Mouse (Mus musculus) ovary, postnatal 36 days (tissue): ENCODE data around the gene Wdtc1.

Source experiments
- DNase-seq: peaks from one replicate; pipeline ENCODE4 v3.0.0; 2022; ENCODE audit warnings: low spot score, mixed read lengths

The Wdtc1 gene

DNA sequence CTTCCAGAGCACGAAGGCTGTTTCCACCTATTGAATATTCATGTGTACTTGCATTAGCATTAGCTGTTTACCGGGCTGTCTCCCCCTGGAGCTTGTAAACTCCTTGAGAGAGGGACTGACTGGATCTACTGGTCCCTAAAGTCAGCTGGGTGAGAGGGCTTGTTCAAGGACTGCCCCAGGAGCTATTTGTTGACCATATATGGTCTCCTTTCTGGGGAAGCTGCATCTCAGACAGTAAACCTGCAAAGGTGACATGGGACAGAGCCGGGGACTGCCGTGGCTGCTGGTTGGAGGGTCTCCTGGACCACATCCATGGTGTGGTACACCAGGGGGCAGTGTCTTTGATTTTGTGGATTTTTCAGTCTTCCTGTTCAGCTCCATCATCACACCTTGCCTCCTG is 70.6 kb downstream of the Wdtc1 start:
- DNase-seq, result no peak

GRCm38 (mm10) chr4:133281951-133282481 is 71.3 kb downstream of the Wdtc1 start:
- no peak for DNase-seq

DNA sequence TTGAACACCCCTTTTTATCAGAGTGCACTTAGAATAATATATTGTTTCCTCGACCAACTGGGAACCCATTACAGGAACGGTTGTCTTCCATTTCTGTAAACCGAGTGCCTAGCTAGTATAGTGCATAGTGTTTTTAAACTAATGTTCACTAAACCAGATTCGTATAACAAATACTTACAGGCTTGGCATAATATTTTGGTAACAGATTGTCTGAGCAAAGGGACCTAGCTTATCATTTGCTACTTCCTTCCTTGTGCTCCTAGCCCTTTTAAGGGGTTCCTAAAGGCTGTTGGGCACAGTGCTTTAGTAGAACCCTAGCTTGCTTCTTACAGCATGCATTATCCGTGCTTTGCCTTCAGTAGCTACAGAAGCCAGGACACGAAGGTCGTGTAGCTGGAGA is 71.8 kb downstream of the Wdtc1 start:
- DNase-seq, result no peak

DNA sequence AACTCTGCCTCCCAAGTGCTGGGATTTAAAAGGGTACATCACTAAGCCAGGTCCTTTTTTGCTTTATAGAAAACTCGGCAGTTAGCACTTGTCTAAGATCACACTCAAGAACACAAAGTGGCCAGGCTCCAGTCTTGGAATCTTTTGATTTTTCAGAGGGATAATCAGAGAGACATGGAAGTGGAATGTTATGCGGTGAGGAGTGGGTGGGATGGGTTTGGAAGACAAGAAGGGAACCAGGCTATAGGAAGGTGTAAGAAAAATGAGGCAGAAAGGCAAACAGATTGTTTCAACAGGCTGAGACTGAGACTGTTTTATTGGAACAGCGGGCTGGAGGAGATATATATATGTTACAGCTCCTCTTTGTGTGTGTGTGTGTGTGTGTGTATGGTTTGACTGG is 74.8 kb downstream of the Wdtc1 start:
- no peak for DNase-seq

GRCm38 (mm10) chr4:133278067-133278466 is 75.2 kb downstream of the Wdtc1 start:
- DNase-seq, result no peak

GRCm38 (mm10) chr4:133277104-133278026 is 75.9 kb downstream of the Wdtc1 start, which contains the start of gene Tmem222:
Gene Tmem222, minus strand, starts transcription at chr4:133277792.
- peak; percentile 95 for DNase-seq

GRCm38 (mm10) chr4:133270929-133271328 is 82.4 kb downstream of the Wdtc1 start:
- no peak for DNase-seq

GRCm38 (mm10) chr4:133269596-133269995 is 83.7 kb downstream of the Wdtc1 start:
- peak; percentile 52 for DNase-seq

GRCm38 (mm10) chr4:133268931-133269330 is 84.3 kb downstream of the Wdtc1 start:
- no peak for DNase-seq

DNA sequence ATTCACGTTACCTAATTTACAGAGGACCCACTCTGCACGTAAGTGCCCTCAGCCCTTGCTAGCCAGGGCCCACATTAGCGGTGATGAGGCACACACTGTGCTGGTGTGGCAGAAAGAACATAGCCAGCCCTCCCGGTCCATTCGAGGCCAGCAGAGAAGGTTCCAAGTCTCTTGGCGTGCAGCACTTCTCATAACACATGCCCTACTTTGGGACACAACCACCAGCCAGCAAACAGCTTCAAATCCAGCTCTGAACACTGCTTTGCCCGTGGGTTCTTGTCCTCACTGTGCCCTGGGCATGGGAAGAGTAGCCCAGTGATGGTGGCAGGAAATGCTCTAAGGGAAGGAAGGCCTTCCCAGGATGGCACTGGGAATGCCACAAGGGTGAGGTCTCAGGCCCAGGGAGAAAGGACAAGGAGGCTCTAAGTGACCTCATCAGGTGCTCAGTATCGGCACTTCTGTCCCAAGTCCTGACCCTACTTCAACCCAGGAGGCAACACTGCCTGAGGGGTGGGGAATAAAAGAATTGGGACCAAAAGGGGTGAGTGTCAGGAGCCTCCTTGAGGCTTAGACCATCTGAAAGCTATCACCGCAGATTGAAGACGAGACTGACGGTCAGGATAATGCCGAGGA is 86.9 kb downstream of the Wdtc1 start:
- no peak for DNase-seq

DNA sequence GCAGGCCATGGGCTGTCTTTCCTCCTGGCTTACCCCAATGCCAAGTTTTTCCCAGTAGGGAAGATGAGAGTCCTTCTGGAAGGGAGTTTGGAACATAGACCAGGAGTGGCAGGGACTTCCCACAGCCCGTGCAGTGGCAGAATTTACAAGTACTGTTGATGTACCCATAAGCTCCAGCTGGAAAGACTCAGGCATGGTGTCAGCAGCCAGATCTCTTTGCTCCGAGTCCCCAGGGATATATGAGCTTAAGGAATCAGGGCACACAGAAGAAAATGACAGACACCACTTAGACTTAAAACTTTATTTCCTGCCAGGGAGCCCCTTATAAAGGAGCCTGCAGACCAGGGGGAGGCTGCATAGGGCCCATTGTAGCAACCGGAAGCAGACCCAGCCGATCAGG is 87.5 kb downstream of the Wdtc1 start:
- DNase-seq, result no peak

DNA sequence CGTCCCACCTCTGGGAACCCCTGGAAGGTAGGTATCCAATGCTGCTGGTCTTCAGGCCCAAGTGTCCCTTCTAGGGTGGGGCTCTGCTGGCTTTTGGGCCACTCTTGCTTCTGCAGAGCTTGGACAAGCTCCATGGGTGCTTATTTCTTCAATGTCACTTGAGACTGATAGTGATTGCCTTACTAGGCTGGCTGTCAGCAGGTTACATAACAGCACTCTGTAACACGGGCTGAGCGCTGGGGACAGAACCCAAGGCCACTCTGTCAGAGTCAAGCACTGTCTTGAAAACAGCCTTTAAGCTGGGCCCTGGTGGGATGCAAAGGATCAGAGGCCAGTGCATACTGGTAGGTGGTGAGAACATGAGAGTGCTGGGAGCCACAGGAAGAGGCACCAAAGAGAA is 88.0 kb downstream of the Wdtc1 start:
- DNase-seq, result no peak

DNA sequence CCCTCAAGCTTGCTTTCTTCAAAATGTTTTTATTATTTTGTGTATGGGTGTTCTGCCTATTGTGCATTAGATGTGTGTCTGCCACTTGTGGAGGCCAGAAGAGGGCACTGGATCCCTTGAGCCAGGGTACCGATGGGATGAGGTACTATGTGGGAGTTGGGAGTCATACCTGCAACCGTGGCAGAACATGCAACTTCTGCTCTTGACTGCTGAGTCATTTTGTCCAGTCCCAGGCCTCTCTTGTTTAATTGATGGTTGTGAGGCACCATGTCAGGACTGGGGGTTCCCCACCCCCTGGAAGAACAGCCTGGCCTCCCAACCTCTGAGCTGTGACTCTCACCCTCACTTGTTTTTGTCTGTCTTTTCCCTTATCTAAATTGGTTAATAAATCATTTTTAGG is 88.7 kb downstream of the Wdtc1 start:
- DNase-seq, result no peak

GRCm38 (mm10) chr4:133263756-133264155 is 89.5 kb downstream of the Wdtc1 start:
- no peak for DNase-seq

GRCm38 (mm10) chr4:133262882-133263281 is 90.4 kb downstream of the Wdtc1 start, which contains the start of gene Sytl1:
Gene Sytl1, minus strand, starts transcription at chr4:133263113.
- no peak for DNase-seq

- no peak for DNase-seq
Observed at GRCm38 (mm10) chr4:133262375-133262765, 90.9 kb downstream of the Wdtc1 start.

GRCm38 (mm10) chr4:133261641-133262374 is 91.5 kb downstream of the Wdtc1 start:
- no peak for DNase-seq

- DNase-seq, result no peak
Observed at GRCm38 (mm10) chr4:133257798-133258408, 95.4 kb downstream of the Wdtc1 start.

GRCm38 (mm10) chr4:133257230-133257629 is 96.1 kb downstream of the Wdtc1 start:
- no peak for DNase-seq

- DNase-seq, result no peak
Observed at GRCm38 (mm10) chr4:133256820-133257219, 96.5 kb downstream of the Wdtc1 start.

GRCm38 (mm10) chr4:133255392-133255791 is 97.9 kb downstream of the Wdtc1 start:
- DNase-seq, result no peak

- DNase-seq, result peak; percentile 39
Observed at GRCm38 (mm10) chr4:133253412-133253811, 99.9 kb downstream of the Wdtc1 start.
